In genomic region chr5:112548846-112549620, GRCm38 (mm10) we compare ENCODE assay signal across 9 mouse cellular contexts. TPM values are rescaled to one million over a fixed set of nuclear protein-coding genes. Genes with fewer than 3 reads are reported as not detected.
A peak's percentile ranks its signal among the peaks of the same experiment; 100 is the strongest.
DNase-seq lines count a peak whose midpoint lies in the region; ATAC-seq lines count a peak whose summit lies in the region.
"Had no signal": no experiment of that assay in that cellular context is flagged by ENCODE, and none has a peak within 500 bp of the region (broad histone marks: within the 10 kb centered on the region; RNA-seq: fewer than 3 reads in every experiment).

No protein-coding gene starts in this region.

- DNase-seq in heart, adult 11 months, result peak; percentile 95
- DNase-seq in heart, embryonic 10.5 days (ENCODE audit: low spot score), result no peak
- DNase-seq in cerebellum, adult 11-12 months, result peak; percentile 83
- DNase-seq in right cerebral cortex, adult 2 months (ENCODE audit: low spot score in 2 of 2), result no peak
- DNase-seq in layer of hippocampus, postnatal 25 days (ENCODE audit: extremely low spot score in 1 of 2, low spot score in 1 of 2), result no peak
- no peak for DNase-seq in spleen, postnatal 36 days (ENCODE audit: low spot score in 2 of 2)

- 72% methylated on average over 12 of the region's 12 CpGs for WGBS in heart, embryonic 10.5 days
- 46% methylated on average over 12 of the region's 12 CpGs for WGBS in heart, embryonic 15.5 days
- 51% methylated on average over 12 of the region's 12 CpGs for WGBS in limb, embryonic 15.5 days

- H3K27ac ChIP-seq in heart, embryonic 10.5 days, result no peak overlapping the region
- peak overlapping the region; percentile 39 for H3K27ac ChIP-seq in heart, embryonic 15.5 days
- H3K27ac ChIP-seq in limb, embryonic 15.5 days, result peak overlapping the region; percentile 47
- H3K27ac ChIP-seq: limb, embryonic 12.5 days had no signal

- peaks cover 60% of the 10 kb centered on the region; the same call in 1 of the 2 replicates for H3K27me3 ChIP-seq in heart, embryonic 10.5 days (ENCODE audit: insufficient read depth, poor library complexity, severe bottlenecking)
- H3K27me3 ChIP-seq in heart, embryonic 15.5 days, result peaks cover 32% of the 10 kb centered on the region
- no peaks in the 10 kb centered on the region for H3K27me3 ChIP-seq in limb, embryonic 15.5 days

- peak; percentile 55; the same call in 1 of the 2 replicates for ATAC-seq in heart, embryonic 15.5 days (replicated peaks; ENCODE audit: insufficient number of reproducible peaks, insufficient read depth, low FRiP score, low read depth)
- peak; percentile 46; the same call in 1 of the 2 replicates for ATAC-seq in limb, embryonic 15.5 days (ENCODE audit: insufficient number of reproducible peaks, low FRiP score, low TSS enrichment, low read depth)

- no peaks in the 10 kb centered on the region for H3K36me3 ChIP-seq in heart, embryonic 10.5 days
- no peaks in the 10 kb centered on the region for H3K36me3 ChIP-seq in heart, embryonic 15.5 days
- no peaks in the 10 kb centered on the region for H3K36me3 ChIP-seq in limb, embryonic 15.5 days
- H3K36me3 ChIP-seq: limb, embryonic 12.5 days had no signal

- no peak overlapping the region for H3K4me3 ChIP-seq in heart, embryonic 10.5 days
- H3K4me3 ChIP-seq in heart, embryonic 15.5 days, result no peak overlapping the region
- H3K4me3 ChIP-seq in limb, embryonic 15.5 days, result no peak overlapping the region
- H3K4me3 ChIP-seq: limb, embryonic 12.5 days had no signal

- H3K4me2 ChIP-seq in heart, embryonic 15.5 days, result no peak overlapping the region
- H3K4me2 ChIP-seq in limb, embryonic 15.5 days, result no peak overlapping the region
- H3K4me2 ChIP-seq: limb, embryonic 12.5 days had no signal

- H3K9me3 ChIP-seq in heart, embryonic 10.5 days, result no peaks in the 10 kb centered on the region
- H3K9me3 ChIP-seq in heart, embryonic 15.5 days (replicated peaks), result no peaks in the 10 kb centered on the region
- no peaks in the 10 kb centered on the region for H3K9me3 ChIP-seq in limb, embryonic 15.5 days
- H3K9me3 ChIP-seq: limb, embryonic 12.5 days had no signal

- H3K9ac ChIP-seq in heart, embryonic 15.5 days, result no peak overlapping the region
- H3K9ac ChIP-seq in limb, embryonic 15.5 days, result no peak overlapping the region
- H3K9ac ChIP-seq: limb, embryonic 12.5 days had no signal

- peaks cover 8% of the 10 kb centered on the region for H3K4me1 ChIP-seq in heart, embryonic 10.5 days
- H3K4me1 ChIP-seq in heart, embryonic 15.5 days (replicated peaks), result peaks cover 5% of the 10 kb centered on the region; the same call in 1 of the 2 replicates
- H3K4me1 ChIP-seq in limb, embryonic 15.5 days, result peaks cover 18% of the 10 kb centered on the region

RNA-seq across cellular contexts. Expression of gene Sez6l, which starts 28.0 kb away (rescaled TPM):
- 0.16 and 0.63 TPM in 2 replicates for polyA plus RNA-seq in heart, embryonic 10.5 days (2016; fragmentation: Nextera tagmentation; extraction: Ambion mirVana)
- 0.33 and 0.53 TPM in 2 replicates for polyA plus RNA-seq in heart, embryonic 15.5 days (2015; fragmentation: Nextera tagmentation; extraction: Ambion mirVana)
- 0.97 and 1.4 TPM in 2 replicates for polyA plus RNA-seq in limb, embryonic 15.5 days (2015; fragmentation: Nextera tagmentation; extraction: Ambion mirVana)
- 100 to 1,000 TPM; 208 to 235 TPM for total RNA-seq in layer of hippocampus, postnatal 25 days (2021)

Comparison
In these comparisons a context has a peak if more than half of its experiments do, and no peak if none do; other contexts are left out.
1. DNase-seq: peak in heart, adult 11 months (single experiment) and cerebellum, adult 11-12 months (single experiment); none in heart, embryonic 10.5 days (single experiment), right cerebral cortex, adult 2 months (0 of 2), layer of hippocampus, postnatal 25 days (0 of 2) and spleen, postnatal 36 days (0 of 2).